Mouse (Mus musculus) left cerebral cortex, adult 2 months (tissue): ENCODE data around the gene Gucd1. TPM values are rescaled to one million over a fixed set of nuclear protein-coding genes. Genes with fewer than 3 reads are reported as not detected.
"Not testable (repeated sequence)": the region's sequence is repeated elsewhere in the genome, so short reads cannot be mapped to it uniquely, and the experiment has no call there.

Experiments
- DNase-seq, 2 experiments: peaks; one replicate each; pipeline ENCODE4 v3.0.0; 2021 to 2022; ENCODE audit warnings: low spot score in 2 of 2, mixed read lengths in 1 of 2; ENCODE audit errors: extremely low spot score in 1 of 2
- H3K27ac ChIP-seq: fragments of 200-600 bp; 2 replicates; pipeline ENCODE4 v1.8.1; 2022
- H3K4me3 ChIP-seq: fragments of 200-600 bp; 2 replicates; pipeline ENCODE4 v1.8.1; 2022
- CTCF ChIP-seq: fragments of 200-600 bp; IDR thresholded peaks from 2 replicates; pipeline ENCODE4 v1.8.1; 2022; ENCODE audit warnings: antibody characterized with exemption, mild to moderate bottlenecking, moderate library complexity
- intact Hi-C: fragments of 180-260 bp; cut with DNase I; formaldehyde crosslinking; loops from one replicate; pipeline ENCODE4 v1.15.1; 2025
- total RNA-seq, 2 experiments: library from RNA; stranded (reverse); gene quantifications; 2 replicates each; pipeline ENCODE4 v1.2.3; 2021

The Gucd1 gene
- total RNA-seq, 2 experiments from 2014 or later = 16.8 to 18.1 TPM

DNA sequence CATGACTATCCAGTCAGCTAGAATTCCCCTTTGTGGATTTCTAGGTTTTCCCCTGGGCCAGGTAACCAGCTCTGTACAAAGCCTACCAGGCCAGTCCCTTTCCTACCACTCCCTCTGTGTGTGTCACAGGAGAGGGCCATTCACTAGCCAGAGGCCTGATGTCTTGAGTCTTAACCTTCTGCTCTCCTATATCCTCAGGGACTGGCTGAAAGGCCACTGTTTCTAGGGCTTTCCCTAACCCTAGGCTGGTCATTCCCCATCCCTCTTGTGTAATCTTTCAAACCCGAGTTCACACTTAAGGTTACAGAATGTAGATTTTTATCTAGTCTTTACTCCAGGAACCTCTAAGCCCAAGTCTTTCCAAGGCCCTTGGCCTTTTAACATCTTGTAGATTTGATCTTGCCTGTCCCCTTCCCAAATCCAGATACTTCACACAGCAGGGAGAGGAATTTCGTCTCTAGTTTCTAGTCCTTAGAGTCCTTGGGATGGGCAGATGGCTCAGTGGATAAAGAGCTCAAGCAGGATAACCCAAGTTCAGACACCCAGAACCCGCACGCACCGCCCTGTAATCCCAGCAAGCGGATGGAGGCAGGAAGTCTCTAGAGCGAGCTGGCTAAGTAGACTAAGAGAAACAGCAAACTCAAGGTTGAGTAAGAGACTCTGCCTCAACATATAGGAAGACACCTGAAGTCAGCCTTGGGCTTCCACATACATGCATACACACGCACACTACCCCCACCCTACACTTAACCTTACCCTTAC lies 4.3 kb downstream of the Gucd1 start:
- H3K4me3 ChIP-seq = no peak overlapping the region
- no peak overlapping the region for H3K27ac ChIP-seq
- DNase-seq = no peak
- intact Hi-C loops = no loop called here
- no peak for TF ChIP-seq CTCF

- intact Hi-C loops = no loop called here
- no peak for DNase-seq
- Histone ChIP-seq H3K27ac (no peak overlapping the region), H3K4me3 (no peak overlapping the region)
- no peak for TF ChIP-seq CTCF
Observed at GRCm38 (mm10) chr10:75512796-75513195, 5.0 kb downstream of the Gucd1 start.

DNA sequence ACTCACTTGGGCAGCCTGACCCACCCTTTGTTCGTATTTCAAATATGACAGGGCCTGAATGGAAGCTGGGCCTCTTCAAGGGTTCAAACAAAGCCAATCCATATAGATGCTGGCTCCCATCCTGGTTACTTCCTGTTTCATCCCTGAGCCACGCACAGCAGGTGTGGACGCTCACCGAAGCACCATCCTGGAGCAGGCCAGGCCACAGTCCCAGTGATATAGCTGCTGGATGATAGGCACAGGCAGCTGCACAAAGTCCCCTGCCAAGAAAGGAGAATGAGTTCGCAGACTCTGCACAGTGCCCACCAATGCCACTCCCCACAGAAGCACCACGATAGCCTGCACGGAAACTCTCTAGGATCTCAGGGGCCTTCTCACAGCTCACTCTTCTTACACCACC lies 5.9 kb downstream of the Gucd1 start:
- intact Hi-C loops = no loop called here
- no peak for TF ChIP-seq CTCF
- Histone ChIP-seq H3K27ac (no peak overlapping the region), H3K4me3 (no peak overlapping the region)
- DNase-seq = no peak

GRCm38 (mm10) chr10:75511060-75511459 lies 6.7 kb downstream of the Gucd1 start:
- intact Hi-C loops = no loop called here
- Histone ChIP-seq H3K27ac (no peak overlapping the region), H3K4me3 (no peak overlapping the region)
- no peak for TF ChIP-seq CTCF
- no peak for DNase-seq

GRCm38 (mm10) chr10:75510446-75510845 lies 7.3 kb downstream of the Gucd1 start:
- DNase-seq = no peak
- H3K27ac ChIP-seq = no peak overlapping the region
- no peak for TF ChIP-seq CTCF
- intact Hi-C loops = no loop called here
- no peak overlapping the region for H3K4me3 ChIP-seq

DNA sequence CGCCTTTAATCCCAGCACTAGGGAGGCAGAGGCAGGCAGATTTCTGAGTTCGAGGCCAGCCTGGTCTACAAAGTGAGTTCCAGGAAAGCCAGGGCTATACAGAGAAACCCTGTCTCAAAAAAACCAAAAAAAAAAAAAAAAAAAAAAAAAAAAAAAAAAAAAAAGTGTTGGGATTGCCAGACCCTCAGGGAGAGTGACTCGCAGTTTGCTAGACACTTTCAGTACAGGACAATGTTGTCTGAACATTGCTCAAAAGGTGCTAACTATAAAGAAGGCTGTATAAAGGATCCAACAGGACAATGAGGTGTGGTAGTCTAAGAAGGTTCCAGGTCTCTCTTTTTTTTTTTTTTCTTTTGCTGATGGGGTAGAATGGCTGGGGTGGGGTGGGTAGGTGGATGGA lies 11.8 kb downstream of the Gucd1 start:
- H3K27ac ChIP-seq, DNase-seq, H3K4me3 ChIP-seq, intact Hi-C loops: not testable (repeated sequence)

DNA sequence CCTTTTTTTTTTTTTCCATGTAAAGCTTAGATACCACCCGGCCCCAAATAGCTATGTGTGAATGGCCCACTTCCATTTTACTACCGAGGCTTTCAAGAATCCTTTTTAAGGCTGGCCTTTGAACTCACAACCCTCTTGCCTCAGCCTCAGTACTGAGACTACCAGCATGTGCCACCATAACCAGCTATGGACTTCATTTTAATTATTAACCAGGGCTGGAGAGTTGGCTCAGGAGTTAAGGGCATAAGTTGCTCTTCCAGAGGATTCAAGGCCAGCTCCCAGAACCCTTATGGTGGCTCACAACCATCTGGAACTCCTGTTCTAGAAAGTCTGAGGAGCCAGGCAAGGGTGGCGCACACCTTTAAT lies 12.7 kb downstream of the Gucd1 start:
- Histone ChIP-seq H3K4me3 (no peak overlapping the region), H3K27ac (no peak overlapping the region)
- intact Hi-C loops = no loop called here
- no peak for DNase-seq
- TF ChIP-seq CTCF = no peak

- no peak for DNase-seq
- TF ChIP-seq CTCF = no peak
- Histone ChIP-seq H3K4me3 (no peak overlapping the region), H3K27ac (no peak overlapping the region)
- intact Hi-C loops = no loop called here
Observed at GRCm38 (mm10) chr10:75504234-75505129, 13.3 kb downstream of the Gucd1 start.

DNA sequence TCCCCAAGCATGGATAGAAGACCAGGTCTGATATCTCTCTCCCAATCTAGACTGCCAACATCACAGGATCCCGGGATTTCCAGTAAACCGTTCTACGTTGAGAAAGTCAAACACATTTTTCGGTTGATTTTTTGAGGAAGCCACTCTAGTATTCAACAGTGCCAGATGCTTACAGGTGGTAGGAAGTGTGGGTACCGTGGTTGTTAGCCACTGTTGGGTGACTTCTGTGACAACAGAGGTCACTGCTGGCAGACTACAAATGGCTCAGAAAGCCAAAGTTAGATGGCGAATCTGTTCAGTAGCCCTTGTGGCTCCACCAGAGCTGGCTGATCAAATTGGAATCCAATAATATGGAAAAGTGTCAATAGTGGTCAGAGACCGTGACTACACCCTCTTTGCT lies 14.1 kb downstream of the Gucd1 start:
- Histone ChIP-seq H3K4me3 (no peak overlapping the region), H3K27ac (no peak overlapping the region)
- TF ChIP-seq CTCF = no peak
- no peak for DNase-seq
- intact Hi-C loops = no loop called here

- Histone ChIP-seq H3K4me3 (no peak overlapping the region), H3K27ac (no peak overlapping the region)
- DNase-seq = no peak
- intact Hi-C loops = no loop called here
- no peak for TF ChIP-seq CTCF
Observed at GRCm38 (mm10) chr10:75501641-75502040, 16.1 kb downstream of the Gucd1 start.

- Histone ChIP-seq H3K4me3 (no peak overlapping the region), H3K27ac (no peak overlapping the region)
- intact Hi-C loops = no loop called here
- DNase-seq = no peak
- TF ChIP-seq CTCF = no peak
Observed at GRCm38 (mm10) chr10:75500345-75500744, 17.4 kb downstream of the Gucd1 start.

DNA sequence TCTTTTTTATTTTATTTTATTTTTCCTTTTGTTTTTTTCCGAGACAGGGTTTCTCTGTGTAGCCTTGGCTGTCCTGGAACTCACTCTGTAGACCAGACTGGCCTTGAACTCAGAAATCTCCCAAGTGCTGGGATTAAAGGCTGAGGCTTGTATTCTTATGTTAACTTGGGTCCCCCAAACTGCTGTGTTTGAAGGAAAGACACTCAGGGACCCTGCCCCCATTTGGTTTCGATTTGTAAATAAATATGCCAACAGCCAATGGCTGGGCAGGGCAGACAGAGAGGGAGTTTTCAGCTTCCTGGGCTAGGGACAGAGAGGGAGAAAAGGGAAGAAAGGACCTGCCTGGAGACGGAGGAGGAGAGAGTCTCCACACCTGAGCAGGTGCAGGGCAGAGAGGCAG lies 18.0 kb downstream of the Gucd1 start:
- Histone ChIP-seq H3K27ac (no peak overlapping the region), H3K4me3 (no peak overlapping the region)
- DNase-seq = no peak
- intact Hi-C loops = no loop called here
- no peak for TF ChIP-seq CTCF

- H3K27ac ChIP-seq, DNase-seq, H3K4me3 ChIP-seq, intact Hi-C loops: not testable (repeated sequence)
Observed at GRCm38 (mm10) chr10:75499214-75499613, 18.6 kb downstream of the Gucd1 start.
